Mouse (Mus musculus) liver, embryonic 15.5 days (tissue): ENCODE results near the gene Tctn1. TPM values are rescaled to one million over a fixed set of nuclear protein-coding genes. Genes with fewer than 3 reads are reported as not detected.

Experiments used
- ATAC-seq: fragments of 200-750 bp; cut with Nextera tagmentation; 2 replicates; pipeline ENCODE4 v1.8.0; 2017; ENCODE audit warnings: moderate number of reproducible peaks, mild to moderate bottlenecking, moderate library complexity; ENCODE audit not compliant: insufficient read depth
- H3K27ac ChIP-seq: fragments of 300-500 bp; sonication (generic); replicated peaks from 2 replicates; pipeline ENCODE4 v1.5.1; 2015; ENCODE audit warnings: mild to moderate bottlenecking, inconsistent platforms
- H3K27me3 ChIP-seq: fragments of 300-500 bp; sonication (generic); 2 replicates; pipeline ENCODE4 v1.6.1; 2015; ENCODE audit warnings: mild to moderate bottlenecking, inconsistent platforms
- H3K36me3 ChIP-seq: fragments of 300-500 bp; sonication (generic); replicated peaks from 2 replicates; pipeline ENCODE4 v1.6.1; 2015; ENCODE audit warnings: moderate library complexity, mild to moderate bottlenecking, inconsistent platforms
- H3K4me1 ChIP-seq: fragments of 300-500 bp; sonication (generic); replicated peaks from 2 replicates; pipeline ENCODE4 v1.6.1; 2015; ENCODE audit warnings: inconsistent platforms
- H3K4me2 ChIP-seq: fragments of 300-500 bp; sonication (generic); 2 replicates; pipeline ENCODE4 v1.6.1; 2015; ENCODE audit warnings: moderate library complexity, mild to moderate bottlenecking, inconsistent platforms
- H3K4me3 ChIP-seq: fragments of 300-500 bp; sonication (generic); replicated peaks from 2 replicates; pipeline ENCODE4 v1.5.1; 2015; ENCODE audit warnings: mild to moderate bottlenecking, inconsistent platforms
- H3K9ac ChIP-seq: fragments of 300-500 bp; sonication (generic); 2 replicates; pipeline ENCODE4 v1.6.1; 2015; ENCODE audit warnings: moderate library complexity, mild to moderate bottlenecking, inconsistent platforms
- H3K9me3 ChIP-seq: fragments of 300-500 bp; sonication (generic); replicated peaks from 2 replicates; pipeline ENCODE4 v1.6.1; 2016; ENCODE audit warnings: inconsistent platforms
- WGBS: fragments of 180-500 bp; shearing (Covaris S2); methylation state at CpG from one replicate; pipeline ENCODE4 v1.1.7; 2015; ENCODE audit warnings: mixed read lengths; ENCODE audit not compliant: insufficient replicate concordance; 5-methylcytosine and 5-hydroxymethylcytosine counted together
- polyA plus RNA-seq: library from polyadenylated mRNA; unstranded; fragments of >200 nt; fragmentation: Nextera tagmentation; extraction: Ambion mirVana; gene quantifications from 2 replicates; pipeline ENCODE4 v1.2.1, GENCODE M21; 2015

The Tctn1 gene
- polyA plus RNA-seq, 1 experiment from 2014 or later: 0.73 TPM

- Histone ChIP-seq H3K9me3 (no peaks in the 10 kb centered on the region), H3K27me3 (peaks cover 15% of the 10 kb centered on the region)
Observed at GRCm38 (mm10) chr5:122285029-122285766, 20.9 kb upstream of the Tctn1 start.

DNA sequence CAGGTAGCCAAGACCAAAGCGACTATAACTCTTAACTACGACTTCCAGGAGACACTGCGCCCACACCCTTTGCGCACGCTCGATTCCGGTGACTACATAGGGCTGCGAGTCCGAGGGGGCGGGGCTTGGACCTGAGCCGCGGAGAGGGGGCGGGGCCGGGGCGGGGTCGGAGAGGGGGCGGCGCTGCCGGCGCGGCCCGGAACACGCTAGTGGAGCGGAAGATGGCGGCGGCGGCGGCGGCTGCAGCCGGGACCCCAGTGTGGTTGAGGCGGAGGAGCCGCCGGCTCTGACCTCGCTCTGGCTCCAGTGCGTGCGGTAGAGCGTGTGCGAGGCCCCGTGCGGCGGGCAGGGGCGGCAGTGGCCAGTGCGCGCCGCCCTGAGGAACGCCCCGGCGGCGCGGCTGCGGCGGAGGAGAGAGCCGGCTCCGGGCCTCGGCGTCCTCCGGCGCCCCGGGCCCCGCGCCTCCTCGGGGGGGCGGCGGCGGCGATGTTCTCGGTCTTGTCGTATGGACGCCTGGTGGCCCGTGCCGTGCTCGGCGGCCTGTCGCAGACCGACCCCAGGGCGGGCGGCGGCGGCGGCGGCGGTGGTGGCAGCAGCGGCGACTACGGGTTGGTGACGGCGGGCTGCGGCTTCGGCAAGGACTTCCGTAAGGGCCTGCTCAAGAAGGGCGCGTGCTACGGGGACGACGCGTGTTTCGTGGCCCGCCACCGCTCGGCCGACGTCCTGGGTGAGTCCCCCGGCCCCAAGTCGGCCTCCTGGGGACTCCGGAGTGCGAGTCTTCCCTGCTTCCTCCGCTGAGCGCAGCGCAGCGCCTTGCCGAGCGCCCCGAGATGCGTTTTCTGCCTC is 20.1 kb upstream of the Tctn1 start, which contains the start of gene Pptc7:
TSS of gene Pptc7 (plus strand) at position 183 of the 846 bp plus-strand sequence.
- WGBS: under 1% methylated on average over 109 of the region's 114 CpGs
- H3K4me3 ChIP-seq: peak within 1 kb of the TSS; percentile 97
- H3K36me3 ChIP-seq: 0 out of 2 replicates have a peak, but pooled peaks cover 12% of the 10 kb centered on the region
- H3K27ac ChIP-seq: peak within 1 kb of the TSS; percentile 82
- peak within 1 kb of the TSS; percentile 99 for H3K4me2 ChIP-seq
- H3K27me3 ChIP-seq: peaks cover 18% of the 10 kb centered on the region
- peak; percentile 92 for ATAC-seq
- H3K4me1 ChIP-seq: peaks cover 76% of the 10 kb centered on the region
- no peaks in the 10 kb centered on the region for H3K9me3 ChIP-seq
- peak within 1 kb of the TSS; percentile 88 for H3K9ac ChIP-seq

More at GRCm38 (mm10) chr5:122285029-122285766, 20.9 kb upstream of the Tctn1 start:
- Histone ChIP-seq H3K4me1 (peaks cover 69% of the 10 kb centered on the region), H3K4me2 (peak overlapping the region; percentile 99), H3K36me3 (0 out of 2 replicates have a peak, but pooled peaks cover 12% of the 10 kb centered on the region), H3K27ac (peak overlapping the region; percentile 82), H3K4me3 (peak overlapping the region; percentile 97), H3K9ac (peak overlapping the region; percentile 88)
- under 1% methylated on average over 34 of the region's 34 CpGs for WGBS
- peak; percentile 23; the same call in 1 of the 2 replicates for ATAC-seq

DNA sequence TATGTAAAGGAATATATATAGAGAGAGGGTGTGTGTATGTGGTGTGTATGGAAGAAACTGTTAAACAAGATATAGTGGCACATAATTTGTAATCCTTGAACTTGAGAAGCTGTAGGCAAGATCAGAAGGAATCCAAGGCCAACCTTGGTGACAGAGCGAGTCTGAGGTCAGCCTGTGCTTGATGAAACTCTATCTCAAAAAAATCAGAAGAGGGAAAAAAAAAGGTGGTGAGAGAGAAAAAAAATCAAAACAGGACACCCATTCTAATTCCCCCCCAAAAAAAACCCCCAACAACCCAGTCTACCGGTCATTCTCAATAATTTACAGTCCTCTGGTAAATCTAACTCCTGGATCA is 19.5 kb upstream of the Tctn1 start:
- peaks cover 72% of the 10 kb centered on the region for H3K4me1 ChIP-seq
- ATAC-seq: no peak
- peak overlapping the region; percentile 97 for H3K4me3 ChIP-seq
- H3K36me3 ChIP-seq: 0 out of 2 replicates have a peak, but pooled peaks cover 12% of the 10 kb centered on the region
- 16% methylated on average over 2 of the region's 2 CpGs for WGBS
- no peak overlapping the region for H3K9ac ChIP-seq
- no peaks in the 10 kb centered on the region for H3K9me3 ChIP-seq
- peak overlapping the region; percentile 63 for H3K4me2 ChIP-seq
- H3K27ac ChIP-seq: peak overlapping the region; percentile 19; the same call in 1 of the 2 replicates
- H3K27me3 ChIP-seq: peaks cover 18% of the 10 kb centered on the region

DNA sequence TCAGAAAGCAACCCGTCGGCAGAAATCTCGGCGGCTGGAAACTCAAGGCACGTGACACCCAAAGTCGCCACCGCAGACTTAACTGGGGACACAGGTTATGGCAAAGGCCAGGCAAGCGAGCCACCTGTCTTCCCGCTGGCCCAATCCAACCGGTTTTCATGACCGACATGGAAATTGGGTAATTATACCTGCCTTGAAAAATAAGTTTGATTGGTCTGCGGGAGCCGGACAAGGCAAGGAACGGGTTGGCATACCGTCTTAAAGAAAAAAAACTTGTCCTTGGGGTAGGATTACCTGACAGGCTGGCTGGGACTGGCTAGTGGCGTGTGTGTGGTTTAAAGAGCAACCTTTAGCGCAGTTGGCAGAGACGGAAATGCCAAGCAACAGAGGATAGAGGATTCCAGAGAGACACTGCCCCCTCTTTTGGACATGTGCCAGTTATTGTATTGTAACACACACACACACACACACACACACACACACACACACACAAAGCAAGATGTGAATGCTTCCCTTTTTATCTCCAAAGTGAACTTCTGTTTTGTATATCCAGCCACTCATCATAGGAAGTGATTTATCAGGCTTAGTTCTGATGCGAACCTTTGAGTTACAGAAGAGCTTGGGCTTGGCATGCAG is 16.7 kb upstream of the Tctn1 start:
- no peak overlapping the region for H3K4me3 ChIP-seq
- no peak overlapping the region for H3K9ac ChIP-seq
- 30% methylated on average over 19 of the region's 19 CpGs for WGBS
- peaks cover 51% of the 10 kb centered on the region for H3K4me1 ChIP-seq
- no peak for ATAC-seq
- no peak overlapping the region for H3K27ac ChIP-seq
- H3K4me2 ChIP-seq: peak overlapping the region; percentile 32; the same call in 1 of the 2 replicates
- peaks cover 18% of the 10 kb centered on the region for H3K27me3 ChIP-seq
- no peaks in the 10 kb centered on the region for H3K36me3 ChIP-seq
- no peaks in the 10 kb centered on the region for H3K9me3 ChIP-seq

GRCm38 (mm10) chr5:122280422-122280826 is 16.2 kb upstream of the Tctn1 start:
- H3K27me3 ChIP-seq: peaks cover 18% of the 10 kb centered on the region
- no peak overlapping the region for H3K9ac ChIP-seq
- peaks cover 49% of the 10 kb centered on the region for H3K4me1 ChIP-seq
- peak overlapping the region; percentile 32; the same call in 1 of the 2 replicates for H3K4me2 ChIP-seq
- H3K36me3 ChIP-seq: no peaks in the 10 kb centered on the region
- WGBS: 49% methylated on average over 6 of the region's 6 CpGs
- no peaks in the 10 kb centered on the region for H3K9me3 ChIP-seq
- H3K4me3 ChIP-seq: no peak overlapping the region
- H3K27ac ChIP-seq: no peak overlapping the region
- no peak for ATAC-seq

DNA sequence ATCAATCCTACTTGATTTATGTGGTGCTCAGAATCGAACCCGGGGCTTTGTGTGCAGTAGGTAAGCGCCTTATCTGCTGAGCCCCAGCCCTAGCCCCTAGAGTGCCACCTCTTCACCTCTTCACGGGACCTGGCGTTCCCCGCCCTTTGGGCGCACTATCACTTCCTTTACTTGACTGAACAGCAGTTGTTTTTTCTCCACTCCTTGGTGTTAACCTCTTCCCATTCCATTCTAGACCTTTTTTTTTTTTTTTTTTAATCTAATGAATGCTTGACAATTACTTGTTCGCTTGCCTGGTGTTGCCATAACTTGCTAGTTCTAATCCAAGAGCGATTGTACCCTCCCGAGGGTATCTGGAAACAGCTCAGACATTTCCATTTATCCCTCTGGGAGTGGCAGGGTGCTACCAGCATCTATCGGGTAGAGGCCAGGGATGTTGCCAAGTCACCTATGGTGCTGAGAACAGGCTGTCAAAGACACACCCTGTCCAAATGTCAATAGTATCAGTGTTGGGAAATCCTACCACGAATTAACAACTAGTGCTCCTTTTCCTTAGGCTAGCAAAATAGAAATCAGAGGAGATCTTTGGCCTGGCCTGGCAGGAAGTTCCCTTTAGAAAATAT is 15.7 kb upstream of the Tctn1 start:
- WGBS: 52% methylated on average over 12 of the region's 12 CpGs
- H3K9ac ChIP-seq: no peak overlapping the region
- no peaks in the 10 kb centered on the region for H3K36me3 ChIP-seq
- H3K4me3 ChIP-seq: no peak overlapping the region
- H3K9me3 ChIP-seq: no peaks in the 10 kb centered on the region
- ATAC-seq: no peak
- H3K27ac ChIP-seq: no peak overlapping the region
- H3K4me1 ChIP-seq: peaks cover 49% of the 10 kb centered on the region
- peaks cover 18% of the 10 kb centered on the region for H3K27me3 ChIP-seq
- H3K4me2 ChIP-seq: no peak overlapping the region

DNA sequence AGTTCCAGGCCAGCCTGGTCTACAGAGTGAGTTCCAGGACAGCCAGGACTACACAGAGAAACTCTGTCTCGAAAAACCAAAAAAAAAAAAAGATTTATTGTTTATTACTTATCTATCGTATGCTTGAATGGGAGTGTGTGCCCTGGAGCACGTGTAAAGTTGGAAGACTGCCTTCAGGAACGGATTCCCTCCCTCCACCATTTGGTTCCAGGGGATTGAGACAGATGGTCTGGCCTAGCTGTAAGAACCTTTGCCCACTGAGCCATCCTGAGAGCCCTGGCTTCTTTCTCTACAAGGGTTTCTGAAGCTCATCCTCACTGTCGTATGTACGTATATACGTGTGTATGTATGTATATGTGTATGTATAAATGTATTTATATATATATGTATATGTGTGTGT is 14.7 kb upstream of the Tctn1 start:
- Histone ChIP-seq H3K4me3 (no peak overlapping the region), H3K4me1 (peaks cover 52% of the 10 kb centered on the region), H3K36me3 (no peaks in the 10 kb centered on the region), H3K9me3 (no peaks in the 10 kb centered on the region), H3K27ac (no peak overlapping the region), H3K4me2 (no peak overlapping the region), H3K27me3 (peaks cover 18% of the 10 kb centered on the region), H3K9ac (no peak overlapping the region)
- ATAC-seq: no peak
- WGBS: 71% methylated on average over 7 of the region's 7 CpGs

- H3K4me1 ChIP-seq: peaks cover 22% of the 10 kb centered on the region
- 12% methylated on average over 5 of the region's 5 CpGs for WGBS
- peak; percentile 52; the same call in 1 of the 2 replicates for ATAC-seq
- H3K9me3 ChIP-seq: no peaks in the 10 kb centered on the region
- peak overlapping the region; percentile 16; the same call in 1 of the 2 replicates for H3K4me2 ChIP-seq
- H3K27ac ChIP-seq: peak overlapping the region; percentile 71; the same call in 1 of the 2 replicates
- no peaks in the 10 kb centered on the region for H3K36me3 ChIP-seq
- no peaks in the 10 kb centered on the region; the same call in 1 of the 2 replicates for H3K27me3 ChIP-seq
- no peak overlapping the region for H3K4me3 ChIP-seq
- no peak overlapping the region for H3K9ac ChIP-seq
Observed at GRCm38 (mm10) chr5:122274785-122275184, 10.5 kb upstream of the Tctn1 start.

DNA sequence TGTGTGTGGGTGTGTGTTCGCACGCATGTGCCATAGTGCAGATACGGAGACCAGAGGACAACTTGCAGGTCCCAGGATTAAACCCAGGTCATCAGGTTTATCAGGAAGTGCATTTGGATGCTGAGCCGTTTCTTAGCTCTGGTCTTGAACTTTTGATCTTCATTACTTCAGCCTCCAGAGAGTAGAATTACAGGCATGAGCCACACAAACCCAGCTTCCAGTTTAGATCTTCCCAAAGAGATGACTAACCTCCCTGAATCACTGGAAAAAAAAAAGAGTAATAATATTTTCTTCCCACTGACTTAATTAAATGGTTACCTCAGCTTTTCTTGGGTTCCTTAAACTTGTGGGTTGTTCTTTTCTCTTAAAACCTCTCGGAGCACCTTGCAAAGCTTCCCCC is 8.6 kb upstream of the Tctn1 start:
- Histone ChIP-seq H3K9ac (no peak overlapping the region), H3K4me3 (no peak overlapping the region), H3K27ac (no peak overlapping the region), H3K36me3 (no peaks in the 10 kb centered on the region), H3K27me3 (no peaks in the 10 kb centered on the region), H3K9me3 (no peaks in the 10 kb centered on the region), H3K4me2 (no peak overlapping the region), H3K4me1 (peaks cover 35% of the 10 kb centered on the region)
- WGBS: 68% methylated on average over 5 of the region's 5 CpGs
- ATAC-seq: no peak

DNA sequence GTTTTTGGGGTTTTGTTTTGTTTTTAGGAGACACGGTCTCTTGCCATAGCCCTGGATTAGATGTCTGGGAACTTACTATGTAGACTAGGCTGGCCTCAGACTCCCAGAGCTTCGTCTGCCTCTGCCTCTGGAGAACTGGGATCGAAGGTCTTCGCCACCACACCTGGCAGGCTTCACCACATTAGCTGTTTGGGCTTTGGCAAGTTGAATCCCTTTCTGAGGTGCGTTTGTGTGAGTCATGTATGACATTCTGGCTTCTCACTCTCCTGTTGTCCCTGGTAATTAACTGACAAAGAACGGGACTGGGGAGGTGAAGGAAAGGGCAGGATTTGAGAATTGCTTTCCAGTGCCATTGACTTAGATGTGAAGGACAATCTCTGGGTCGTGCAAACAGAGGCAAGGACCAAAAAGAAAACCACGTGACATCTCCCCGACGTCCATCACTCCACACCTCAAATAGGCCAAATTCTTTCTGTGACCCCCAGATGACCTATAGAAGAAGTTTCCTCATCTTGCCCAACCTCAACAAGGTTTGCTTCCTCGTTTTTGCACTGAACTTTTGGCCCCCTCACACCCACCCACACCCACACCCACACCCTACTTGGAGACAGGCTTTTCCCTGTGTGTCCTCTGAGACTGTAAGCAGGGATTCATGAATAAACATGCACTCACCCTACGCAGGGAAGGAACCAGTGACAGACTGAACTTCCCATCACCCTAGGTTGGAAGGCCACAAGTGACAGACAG is 4.8 kb upstream of the Tctn1 start:
- no peak for ATAC-seq
- H3K9ac ChIP-seq: no peak overlapping the region
- H3K27ac ChIP-seq: no peak overlapping the region
- H3K4me2 ChIP-seq: no peak overlapping the region
- H3K4me3 ChIP-seq: no peak overlapping the region
- WGBS: 53% methylated on average over 12 of the region's 12 CpGs
- H3K27me3 ChIP-seq: no peaks in the 10 kb centered on the region
- no peaks in the 10 kb centered on the region for H3K36me3 ChIP-seq
- peaks cover 30% of the 10 kb centered on the region for H3K4me1 ChIP-seq
- H3K9me3 ChIP-seq: no peaks in the 10 kb centered on the region
